Mouse (Mus musculus) midbrain, embryonic 14.5 days (tissue): ENCODE results near the gene Misp. TPM values are rescaled to one million over a fixed set of nuclear protein-coding genes. Genes with fewer than 3 reads are reported as not detected.

ENCODE experiments used
- ATAC-seq: fragments of 200-750 bp; cut with Nextera tagmentation; 2 replicates; pipeline ENCODE4 v1.8.0; 2017; ENCODE audit warnings: moderate number of reproducible peaks, moderate library complexity; ENCODE audit not compliant: low FRiP score, low TSS enrichment
- DNase-seq: peaks from one replicate; pipeline ENCODE4 v3.0.0-alpha.2; 2015
- H3K27ac ChIP-seq: fragments of 300-500 bp; sonication (generic); replicated peaks from 2 replicates; pipeline ENCODE4 v1.5.1; 2014; ENCODE audit warnings: mild to moderate bottlenecking, low read depth, low read length, moderate library complexity
- H3K27me3 ChIP-seq: fragments of 300-500 bp; sonication (generic); 2 replicates; pipeline ENCODE4 v1.6.1; 2014; ENCODE audit warnings: low read length, control low read depth, mixed read lengths; ENCODE audit not compliant: control insufficient read depth, insufficient read depth
- H3K36me3 ChIP-seq: fragments of 300-500 bp; sonication (generic); 2 replicates; pipeline ENCODE4 v1.6.1; 2014; ENCODE audit warnings: low read length, control low read depth; ENCODE audit not compliant: control insufficient read depth, insufficient read depth
- H3K4me1 ChIP-seq: fragments of 300-500 bp; sonication (generic); 2 replicates; pipeline ENCODE4 v1.6.1; 2014; ENCODE audit warnings: mild to moderate bottlenecking, antibody characterized with exemption, low read length, control low read depth; ENCODE audit not compliant: control insufficient read depth, insufficient read depth
- H3K4me2 ChIP-seq: fragments of 300-500 bp; sonication (generic); 2 replicates; pipeline ENCODE4 v1.6.1; 2014; ENCODE audit warnings: mild to moderate bottlenecking, low read length, moderate library complexity
- H3K4me3 ChIP-seq: fragments of 300-500 bp; sonication (generic); replicated peaks from 2 replicates; pipeline ENCODE4 v1.5.1; 2014; ENCODE audit warnings: low read depth, low read length
- H3K9ac ChIP-seq: fragments of 300-500 bp; sonication (generic); replicated peaks from 2 replicates; pipeline ENCODE4 v1.6.1; 2014; ENCODE audit warnings: mild to moderate bottlenecking, low read length, moderate library complexity
- H3K9me3 ChIP-seq: fragments of 300-500 bp; sonication (generic); 2 replicates; pipeline ENCODE4 v1.6.1; 2016; ENCODE audit warnings: low read length, control low read depth, mixed read lengths; ENCODE audit not compliant: control insufficient read depth
- WGBS: fragments of 180-500 bp; shearing (Covaris S2); extraction: QIAGEN DNeasy Blood & Tissue Kit; methylation state at CpG from one replicate; pipeline ENCODE4 v1.1.7; 2014; 5-methylcytosine and 5-hydroxymethylcytosine counted together
- polyA plus RNA-seq: library from polyadenylated mRNA; unstranded; fragments of >200 nt; fragmentation: Nextera tagmentation; extraction: Ambion mirVana; gene quantifications from 2 replicates; pipeline ENCODE4 v1.2.1, GENCODE M21; 2014

Gene Misp
- polyA plus RNA-seq, 1 experiment from 2014 or later = 0.45 TPM

DNA sequence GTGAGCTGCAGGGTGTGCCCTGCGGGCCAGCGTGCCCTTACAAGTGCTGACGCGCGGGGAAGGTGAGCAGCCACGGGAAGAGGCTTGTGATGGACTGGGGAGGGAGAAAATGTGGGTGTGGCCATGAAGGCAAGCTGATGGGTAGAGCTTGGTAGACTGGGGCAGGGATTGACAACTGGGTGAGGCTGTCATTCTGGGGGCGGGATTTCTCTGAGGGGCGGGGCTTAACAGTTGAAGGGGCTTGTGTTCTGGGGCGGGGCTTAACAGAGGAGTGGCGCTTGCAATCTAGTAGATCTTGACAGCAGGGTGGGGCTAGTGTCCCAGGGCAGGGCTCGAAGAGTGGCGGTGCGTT, 40.1 kb upstream of the Misp start:
- H3K9me3 ChIP-seq = no peaks in the 10 kb centered on the region
- under 1% methylated on average over 13 of the region's 13 CpGs for WGBS
- H3K4me1 ChIP-seq = peaks cover 7% of the 10 kb centered on the region; the same call in 1 of the 2 replicates
- H3K4me2 ChIP-seq = peak overlapping the region; percentile 70
- ATAC-seq (no peak; the same call in 1 of the 2 replicates), DNase-seq (peak; percentile 64)
- H3K9ac ChIP-seq = no peak overlapping the region
- H3K36me3 ChIP-seq = no peaks in the 10 kb centered on the region
- no peak overlapping the region for H3K27ac ChIP-seq
- H3K4me3 ChIP-seq = peak overlapping the region; percentile 40
- peaks cover 37% of the 10 kb centered on the region; the same call in 1 of the 2 replicates for H3K27me3 ChIP-seq

GRCm38 (mm10) chr10:79781139-79781538, 39.6 kb upstream of the Misp start:
- no peaks in the 10 kb centered on the region for H3K36me3 ChIP-seq
- peaks cover 37% of the 10 kb centered on the region; the same call in 1 of the 2 replicates for H3K27me3 ChIP-seq
- H3K4me1 ChIP-seq = peaks cover 7% of the 10 kb centered on the region; the same call in 1 of the 2 replicates
- DNase-seq (no peak), ATAC-seq (no peak)
- H3K27ac ChIP-seq = no peak overlapping the region
- peak overlapping the region; percentile 70 for H3K4me2 ChIP-seq
- no peak overlapping the region for H3K9ac ChIP-seq
- peak overlapping the region; percentile 40 for H3K4me3 ChIP-seq
- WGBS = 31% methylated on average over 21 of the region's 21 CpGs
- H3K9me3 ChIP-seq = no peaks in the 10 kb centered on the region

GRCm38 (mm10) chr10:79781956-79782355, 38.8 kb upstream of the Misp start:
- Histone ChIP-seq H3K4me2 (no peak overlapping the region), H3K9me3 (no peaks in the 10 kb centered on the region), H3K4me3 (no peak overlapping the region), H3K9ac (no peak overlapping the region), H3K27ac (no peak overlapping the region), H3K27me3 (peaks cover 33% of the 10 kb centered on the region; the same call in 1 of the 2 replicates), H3K4me1 (peaks cover 7% of the 10 kb centered on the region; the same call in 1 of the 2 replicates), H3K36me3 (no peaks in the 10 kb centered on the region)
- ATAC-seq (no peak), DNase-seq (no peak)
- 58% methylated on average over 5 of the region's 5 CpGs for WGBS

GRCm38 (mm10) chr10:79783050-79783449, 37.7 kb upstream of the Misp start:
- no peak overlapping the region for H3K4me3 ChIP-seq
- H3K27me3 ChIP-seq = peaks cover 27% of the 10 kb centered on the region; the same call in 1 of the 2 replicates
- H3K4me1 ChIP-seq = peaks cover 7% of the 10 kb centered on the region; the same call in 1 of the 2 replicates
- DNase-seq (no peak), ATAC-seq (no peak)
- no peaks in the 10 kb centered on the region for H3K36me3 ChIP-seq
- no peak overlapping the region for H3K9ac ChIP-seq
- no peak overlapping the region for H3K27ac ChIP-seq
- WGBS = 59% methylated on average over 7 of the region's 7 CpGs
- H3K4me2 ChIP-seq = no peak overlapping the region
- no peaks in the 10 kb centered on the region for H3K9me3 ChIP-seq

DNA sequence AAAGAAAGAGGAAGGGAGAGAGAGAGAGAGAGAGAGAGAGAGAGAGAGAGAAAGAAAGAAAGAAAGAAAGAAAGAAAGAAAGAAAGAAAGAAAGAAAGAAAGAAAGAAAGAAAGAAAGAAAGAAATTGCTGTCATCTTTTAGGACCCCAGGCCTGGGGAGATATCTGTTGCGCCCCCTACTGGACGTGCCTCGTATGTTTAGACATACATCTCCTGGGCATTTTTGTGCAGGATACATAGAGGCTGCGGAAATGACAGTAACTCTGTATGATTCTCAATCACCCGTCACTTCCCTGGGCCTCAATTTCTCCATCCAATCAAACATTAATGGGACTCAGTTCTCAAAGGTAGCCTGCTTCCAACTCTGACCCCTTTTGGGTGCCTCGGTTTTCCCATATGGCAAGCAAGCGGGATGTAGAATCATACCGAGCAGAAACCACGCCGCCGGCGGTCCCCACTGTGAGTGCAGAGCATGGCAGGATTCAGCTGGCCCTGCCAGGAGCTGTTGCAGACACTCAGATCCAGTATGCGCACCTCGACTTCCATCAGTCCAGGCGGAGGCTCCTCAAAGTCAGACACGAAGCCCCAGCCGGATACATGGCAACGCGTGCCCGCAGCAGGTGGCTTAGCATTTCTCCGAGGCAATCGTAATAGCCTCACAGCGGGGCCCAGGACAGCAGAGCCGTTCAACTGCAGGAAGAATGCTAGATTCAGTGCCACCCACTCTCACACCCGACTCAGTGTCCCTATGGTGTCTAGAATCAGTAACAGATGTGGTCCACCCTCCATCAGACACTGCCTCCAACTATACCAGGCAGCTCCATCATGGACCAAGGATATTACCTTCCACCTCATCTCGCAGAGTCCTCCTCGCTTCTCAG, 36.6 kb upstream of the Misp start:
- no peak overlapping the region for H3K4me2 ChIP-seq
- peaks cover 20% of the 10 kb centered on the region; the same call in 1 of the 2 replicates for H3K27me3 ChIP-seq
- ATAC-seq = no peak
- DNase-seq = peak; percentile 73
- no peak overlapping the region for H3K4me3 ChIP-seq
- 0 out of 2 replicates have a peak overlapping the region, but pooled peaks have one; percentile 1 for H3K9ac ChIP-seq
- H3K27ac ChIP-seq = no peak overlapping the region
- H3K36me3 ChIP-seq = no peaks in the 10 kb centered on the region
- WGBS = 37% methylated on average over 27 of the region's 27 CpGs
- H3K9me3 ChIP-seq = no peaks in the 10 kb centered on the region
- peaks cover 7% of the 10 kb centered on the region; the same call in 1 of the 2 replicates for H3K4me1 ChIP-seq

DNA sequence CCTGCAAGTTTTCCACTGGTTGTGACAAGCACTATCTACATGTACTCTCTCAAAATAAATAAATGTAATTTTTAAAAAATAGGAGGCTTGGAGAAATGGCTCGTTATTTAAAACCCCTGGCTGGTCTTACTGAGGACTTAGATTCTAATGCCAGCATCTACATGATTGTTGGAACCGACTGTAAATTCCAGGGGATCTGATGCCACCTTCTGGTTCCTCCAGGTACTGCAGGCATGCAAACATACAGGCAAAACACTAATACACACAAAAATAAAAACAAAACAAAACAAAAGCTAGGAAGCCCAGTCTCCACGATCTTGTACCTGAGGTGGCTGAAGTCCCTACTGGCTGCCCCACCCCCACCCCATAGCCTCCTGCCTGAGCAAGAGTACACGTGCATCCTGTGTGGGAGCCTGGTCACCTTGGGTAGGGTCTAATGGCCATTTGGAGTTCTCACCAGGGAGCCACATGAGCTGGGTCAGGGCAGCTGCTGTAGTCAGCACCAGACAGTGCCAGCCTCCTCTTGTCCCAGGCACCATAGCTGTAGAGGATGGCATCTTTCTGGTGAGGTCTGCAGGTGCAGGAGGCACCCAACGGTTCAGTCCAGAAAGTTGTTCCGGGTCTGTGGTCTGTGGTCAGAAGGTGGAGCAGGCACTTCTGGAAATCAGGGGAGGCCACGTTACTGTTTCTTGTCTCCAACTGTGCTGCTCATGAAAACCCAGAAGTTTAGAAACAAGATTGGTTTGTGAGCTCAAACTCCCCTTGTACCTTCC, 32.2 kb upstream of the Misp start:
- DNase-seq (peak; percentile 87), ATAC-seq (no peak)
- Histone ChIP-seq H3K27ac (no peak overlapping the region), H3K9me3 (no peaks in the 10 kb centered on the region), H3K4me2 (no peak overlapping the region), H3K27me3 (no peaks in the 10 kb centered on the region), H3K9ac (no peak overlapping the region), H3K4me1 (no peaks in the 10 kb centered on the region), H3K36me3 (no peaks in the 10 kb centered on the region), H3K4me3 (no peak overlapping the region)
- 38% methylated on average over 7 of the region's 7 CpGs for WGBS

- Histone ChIP-seq H3K36me3 (no peaks in the 10 kb centered on the region), H3K9ac (no peak overlapping the region; the same call in 1 of the 2 replicates), H3K4me1 (no peaks in the 10 kb centered on the region; the same call in 1 of the 2 replicates), H3K4me2 (no peak overlapping the region), H3K27me3 (no peaks in the 10 kb centered on the region), H3K9me3 (no peaks in the 10 kb centered on the region), H3K27ac (no peak overlapping the region), H3K4me3 (no peak overlapping the region)
- DNase-seq = no peak
- ATAC-seq = no peak
- 47% methylated on average over 2 of the region's 2 CpGs for WGBS
Observed at GRCm38 (mm10) chr10:79789581-79789980, 31.2 kb upstream of the Misp start.

DNA sequence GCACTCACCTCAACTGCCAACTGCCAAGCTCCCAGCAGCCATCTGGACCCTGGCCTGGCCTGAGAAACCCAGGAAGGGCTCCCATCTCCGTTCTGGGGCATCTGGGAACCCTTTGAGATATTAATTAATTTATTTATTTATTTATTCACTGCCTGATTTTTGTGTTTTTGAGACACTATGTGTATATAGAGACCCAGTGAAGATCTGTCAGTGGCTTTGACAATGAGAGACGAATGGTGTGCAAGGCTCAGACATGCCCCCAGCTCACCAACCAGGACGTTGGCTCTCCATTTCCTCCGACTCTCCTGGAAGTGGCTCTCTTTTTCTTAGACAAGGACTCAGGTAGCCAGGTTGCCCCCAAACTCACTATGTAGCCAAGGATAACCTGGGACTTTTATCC, 29.9 kb upstream of the Misp start, which contains the start of gene Prss57:
TSS of gene Prss57 (minus strand) at position 101 of the 400 bp plus-strand sequence.
- no peak within 1 kb of the TSS for H3K4me3 ChIP-seq
- no peak within 1 kb of the TSS for H3K27ac ChIP-seq
- H3K36me3 ChIP-seq = no peaks in the 10 kb centered on the region
- no peak within 1 kb of the TSS; the same call in 1 of the 2 replicates for H3K9ac ChIP-seq
- peaks cover 7% of the 10 kb centered on the region for H3K4me1 ChIP-seq
- 84% methylated on average over 4 of the region's 4 CpGs for WGBS
- no peaks in the 10 kb centered on the region for H3K27me3 ChIP-seq
- DNase-seq (no peak), ATAC-seq (no peak)
- H3K4me2 ChIP-seq = no peak within 1 kb of the TSS
- no peaks in the 10 kb centered on the region for H3K9me3 ChIP-seq
